Mouse (Mus musculus): ENCODE data around the gene Gm11569.

DNA sequence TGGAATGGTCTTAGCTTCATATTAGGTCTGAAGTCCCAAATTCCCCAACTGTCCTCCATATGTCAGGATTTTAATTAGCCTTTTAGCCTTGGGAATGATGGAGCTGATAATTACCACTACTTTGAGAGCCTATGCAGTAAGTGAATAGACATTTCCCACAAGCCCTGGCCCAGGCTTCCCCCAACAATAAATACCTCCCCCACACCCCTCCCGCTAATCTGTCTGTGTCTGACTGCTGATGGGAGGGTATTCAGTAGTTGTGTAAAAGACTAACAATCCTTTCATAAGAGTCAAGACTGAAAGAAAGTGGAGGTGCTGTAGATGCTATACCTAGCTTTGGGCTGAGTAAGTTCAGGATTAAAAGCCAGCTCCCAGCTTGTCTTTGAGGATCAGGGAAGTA is 43.5 kb upstream of the Gm11569 start:
- no peak for TF ChIP-seq CTCF (IDR thresholded peaks at IDR 0.05; ENCODE audit: low read depth, low read length)
- TF ChIP-seq POLR2A (IDR thresholded peaks at IDR 0.05; ENCODE audit: insufficient read depth, low read length), result no peak

Measured in ES-Bruce4 (cell line).